Mouse (Mus musculus) spleen, postnatal 4 days (tissue): ENCODE data around the gene Unc5c.

Experiments
- DNase-seq, 2 experiments: peaks; one replicate each; pipeline ENCODE4 v3.0.0; 2022; ENCODE audit warnings: low spot score in 2 of 2

The Unc5c gene

DNA sequence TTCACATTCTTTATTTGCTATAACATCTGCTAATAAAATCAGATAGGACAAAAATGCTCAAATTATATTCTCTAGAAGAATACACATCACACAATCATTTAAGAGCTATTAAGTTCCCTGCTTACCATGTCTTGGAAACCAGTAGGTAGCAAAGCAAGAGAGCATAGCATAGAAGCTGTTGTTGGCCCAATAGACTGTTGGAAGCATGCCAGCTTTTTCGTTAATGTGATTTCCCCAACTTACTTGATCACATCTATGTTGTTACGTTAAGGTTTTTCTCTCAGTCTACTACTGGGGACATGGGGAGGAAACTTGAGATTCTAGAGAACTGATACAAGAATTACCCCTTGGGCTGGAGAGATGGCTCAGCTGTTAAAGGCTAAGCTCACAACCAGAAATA lies 133.0 kb downstream of the Unc5c start:
- no peak for DNase-seq

- no peak for DNase-seq
Measured at GRCm38 (mm10) chr3:141598936-141599335, 133.9 kb downstream of the Unc5c start.

DNA sequence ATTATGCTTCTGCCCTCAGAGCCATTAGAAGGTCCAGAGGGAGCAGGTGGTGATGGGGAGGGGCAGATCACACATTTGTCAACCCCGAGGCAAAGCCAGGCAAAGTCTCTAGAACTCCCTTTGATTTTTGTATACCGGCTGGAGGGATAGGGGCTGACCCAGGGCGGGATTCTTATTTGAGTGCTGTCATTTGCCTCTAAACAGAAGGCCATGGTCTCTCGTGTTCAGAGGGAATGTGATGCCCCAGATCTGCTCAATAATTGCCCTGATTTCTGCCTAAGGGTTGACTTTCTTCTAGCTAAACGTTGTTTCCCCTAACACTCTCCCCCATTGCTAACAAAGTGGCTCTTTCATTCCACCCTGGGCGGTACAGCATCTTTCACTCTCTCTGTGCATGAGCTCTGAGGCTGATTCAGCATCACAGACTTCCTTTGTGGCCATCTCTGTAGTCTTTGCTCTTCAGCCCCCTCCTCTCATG lies 136.1 kb downstream of the Unc5c start:
- DNase-seq, result no peak

DNA sequence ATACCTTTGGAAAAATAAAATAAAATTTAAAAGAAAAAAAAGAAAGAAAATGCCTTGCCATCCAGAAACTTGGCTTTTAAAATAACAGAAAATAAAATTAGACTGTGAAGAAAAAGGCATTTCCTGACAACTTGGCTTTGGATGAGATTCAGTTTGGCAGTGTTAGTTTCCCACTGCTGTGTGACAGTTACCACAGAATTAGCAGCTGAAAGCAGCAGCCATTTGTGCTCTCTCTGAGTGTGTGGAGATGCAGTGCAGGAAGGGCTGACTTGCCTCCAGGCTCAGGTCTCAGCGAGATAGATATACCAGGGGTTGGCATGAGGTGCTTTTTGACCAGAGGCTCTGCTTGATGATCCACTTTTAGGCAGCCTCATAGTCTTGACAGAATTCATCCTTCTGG lies 151.7 kb downstream of the Unc5c start:
- DNase-seq, result no peak

DNA sequence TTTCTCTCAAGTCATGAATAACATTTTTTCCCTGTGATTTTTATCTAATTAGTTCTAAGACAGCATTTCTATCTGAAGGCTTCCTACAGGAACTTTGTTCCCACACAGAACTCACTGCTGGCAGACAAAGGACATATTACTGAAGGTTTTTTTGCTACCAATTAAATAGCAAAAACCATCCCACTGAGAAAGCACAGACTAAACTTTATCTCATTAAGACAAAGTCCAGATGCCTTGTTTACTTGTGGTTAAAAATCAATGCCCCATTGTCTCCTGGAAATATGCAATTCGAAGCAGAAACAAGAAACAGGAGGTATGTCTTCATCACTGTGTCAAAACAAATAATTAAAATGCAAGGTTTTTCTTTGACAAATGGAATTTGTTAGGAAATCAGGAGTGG lies 153.7 kb downstream of the Unc5c start:
- DNase-seq, result no peak

- no peak for DNase-seq
Measured at GRCm38 (mm10) chr3:141621496-141621895, 156.5 kb downstream of the Unc5c start.

GRCm38 (mm10) chr3:141626935-141627638 lies 162.1 kb downstream of the Unc5c start:
- DNase-seq, result no peak

GRCm38 (mm10) chr3:141627639-141627977 lies 162.6 kb downstream of the Unc5c start:
- no peak for DNase-seq

DNA sequence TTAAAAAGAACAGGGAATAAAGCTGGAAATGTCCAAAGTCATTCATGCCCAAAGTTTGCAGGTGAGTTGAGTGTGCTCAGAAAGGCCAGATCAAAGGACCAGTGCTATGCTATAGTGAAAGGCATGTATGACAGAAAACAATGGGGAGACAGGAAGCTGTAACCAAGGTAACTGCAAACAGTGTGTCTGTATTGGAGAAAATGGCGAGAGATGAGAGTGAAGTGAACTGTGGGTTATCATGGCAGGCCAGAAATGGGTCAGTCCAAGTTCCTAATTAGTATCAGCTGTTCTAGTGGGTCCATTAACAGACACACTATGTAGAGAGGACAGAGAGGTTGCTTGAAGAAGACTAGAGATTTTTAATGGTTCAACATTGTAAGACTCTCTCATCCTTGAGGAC lies 164.4 kb downstream of the Unc5c start:
- no peak for DNase-seq

DNA sequence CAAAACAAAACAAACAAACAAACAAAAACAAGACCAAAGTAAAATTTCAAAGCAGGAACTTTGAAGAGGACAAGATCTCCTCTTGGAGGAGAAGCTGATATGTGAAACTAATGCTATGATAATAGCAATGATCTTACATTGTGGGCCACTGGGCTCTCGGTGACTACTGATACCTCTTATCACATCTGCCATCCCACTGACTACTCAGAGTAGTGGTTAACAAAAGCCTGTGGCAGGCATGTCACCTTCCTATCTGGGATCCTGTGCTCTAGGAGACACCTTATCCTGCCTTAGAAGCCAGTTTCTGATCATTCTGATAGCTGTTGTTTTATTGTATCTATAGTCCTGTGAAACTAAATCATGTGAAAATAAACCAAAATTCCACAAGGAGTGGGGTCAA lies 172.9 kb downstream of the Unc5c start:
- no peak for DNase-seq

GRCm38 (mm10) chr3:141644264-141644663 lies 179.2 kb downstream of the Unc5c start:
- DNase-seq, result no peak

- DNase-seq, result no peak
Measured at GRCm38 (mm10) chr3:141646588-141646987, 181.6 kb downstream of the Unc5c start.

DNA sequence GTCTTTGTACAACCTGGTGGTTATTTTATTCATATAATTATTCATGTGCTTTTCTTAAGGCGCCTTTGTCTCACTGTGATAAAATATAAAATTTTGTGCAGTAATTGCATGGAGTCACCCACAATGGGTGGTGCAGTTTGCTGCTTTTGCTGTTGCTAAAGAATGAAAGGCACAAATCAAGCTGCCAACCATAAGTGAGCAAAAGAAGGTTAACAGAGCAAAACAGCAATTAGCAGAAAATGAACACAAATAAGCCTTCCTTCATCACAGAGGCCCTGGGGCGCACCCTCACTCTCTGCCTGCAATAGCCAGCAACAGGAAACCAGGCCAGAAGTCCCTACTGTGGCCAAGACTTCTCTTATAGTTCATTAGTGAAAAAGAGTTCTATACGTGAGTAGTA lies 185.6 kb downstream of the Unc5c start:
- DNase-seq, result no peak

- no peak for DNase-seq
Measured at GRCm38 (mm10) chr3:141653915-141654314, 188.9 kb downstream of the Unc5c start.

DNA sequence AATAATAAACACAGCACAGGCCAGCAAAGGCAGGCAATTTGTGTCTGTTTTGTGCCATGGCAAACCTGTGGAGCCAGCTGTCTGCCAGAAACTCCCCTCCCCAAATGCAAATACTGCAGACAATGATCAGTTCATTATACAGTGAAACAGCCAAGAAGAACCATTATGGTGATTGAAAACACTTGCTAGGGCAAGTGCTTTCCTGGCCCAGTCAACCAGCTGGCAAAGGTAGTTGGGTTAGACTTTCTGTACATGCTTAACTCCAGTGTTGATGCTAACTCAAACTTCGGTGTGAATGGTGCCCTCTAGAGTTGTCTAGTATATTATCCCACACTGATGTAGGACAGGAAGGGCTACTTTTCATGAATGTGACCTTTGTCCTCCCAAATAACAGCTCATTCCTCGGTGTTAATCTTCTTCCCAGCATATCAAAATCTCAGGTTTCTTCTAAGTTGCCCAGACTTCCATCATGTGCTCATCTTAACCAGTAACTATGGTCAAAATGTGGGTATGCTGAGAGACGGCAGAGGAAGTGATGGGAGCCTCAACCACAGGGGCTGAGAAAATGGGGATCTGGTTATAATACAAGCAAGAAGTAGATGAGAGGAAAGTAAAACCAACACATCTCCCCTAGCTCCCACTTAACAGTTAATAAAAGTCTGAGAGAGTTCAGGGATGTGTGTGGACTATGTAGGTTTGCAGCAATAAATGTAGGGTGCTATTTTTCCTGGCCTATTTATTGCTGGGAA lies 194.2 kb downstream of the Unc5c start:
- no peak for DNase-seq

GRCm38 (mm10) chr3:141660065-141661062 lies 195.3 kb downstream of the Unc5c start:
- DNase-seq, result no peak

GRCm38 (mm10) chr3:141689113-141689512 lies 224.1 kb downstream of the Unc5c start:
- no peak for DNase-seq

DNA sequence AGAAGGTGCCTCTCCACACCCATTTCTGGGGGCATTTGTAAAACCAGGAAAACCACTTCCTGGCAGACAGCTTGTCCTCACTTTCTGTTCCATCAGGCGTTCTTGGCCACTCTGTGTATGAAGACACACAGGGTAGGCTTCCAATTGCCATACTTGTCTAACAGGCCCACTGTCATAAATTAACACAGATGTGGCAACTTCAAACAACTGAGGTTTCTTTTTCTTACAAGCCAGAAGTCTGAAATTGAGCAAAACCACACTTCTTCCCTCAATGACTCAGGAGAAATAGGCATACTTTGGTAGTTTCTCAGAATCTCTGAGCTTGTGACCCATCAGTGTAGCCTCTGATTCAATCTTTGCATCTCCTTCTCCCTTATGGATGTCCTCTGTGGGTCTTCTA lies 225.7 kb downstream of the Unc5c start:
- DNase-seq, result no peak

DNA sequence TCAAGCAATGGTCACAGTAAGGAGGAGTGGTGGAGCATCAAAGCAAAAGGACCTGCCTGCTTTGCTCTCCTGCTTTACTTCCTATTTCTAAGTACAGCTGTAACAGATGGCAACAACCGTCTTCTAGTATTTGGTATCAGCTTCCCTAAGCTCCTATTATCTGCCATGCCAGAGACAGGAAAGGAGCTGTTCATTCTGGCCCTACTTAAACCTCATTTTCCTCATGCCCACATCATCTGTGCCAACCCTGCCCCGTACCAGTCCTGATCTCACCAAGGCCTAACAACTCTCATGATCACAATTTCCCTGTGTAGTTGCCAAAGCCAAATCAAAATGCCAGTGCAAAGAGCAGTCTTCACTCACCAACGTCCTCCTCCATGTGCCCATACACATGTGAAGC lies 226.4 kb downstream of the Unc5c start:
- DNase-seq, result no peak

DNA sequence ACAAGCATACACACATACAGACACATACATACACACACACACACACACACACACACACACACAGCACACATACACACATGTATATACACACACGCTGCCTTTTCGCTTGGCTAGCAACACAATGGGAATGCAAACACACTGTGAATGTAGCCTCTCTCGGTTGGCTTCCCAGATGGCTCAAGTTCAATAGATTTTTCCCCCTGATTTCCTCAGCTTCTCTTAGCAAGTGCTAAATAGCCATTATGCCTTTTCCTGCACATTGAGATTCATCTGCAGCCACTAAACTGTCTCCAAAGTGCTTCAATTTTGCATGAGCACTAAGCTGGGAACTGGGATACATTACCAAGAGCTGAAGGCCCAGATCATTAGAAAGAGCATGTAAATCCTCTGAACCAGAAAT lies 226.8 kb downstream of the Unc5c start:
- no peak for DNase-seq

DNA sequence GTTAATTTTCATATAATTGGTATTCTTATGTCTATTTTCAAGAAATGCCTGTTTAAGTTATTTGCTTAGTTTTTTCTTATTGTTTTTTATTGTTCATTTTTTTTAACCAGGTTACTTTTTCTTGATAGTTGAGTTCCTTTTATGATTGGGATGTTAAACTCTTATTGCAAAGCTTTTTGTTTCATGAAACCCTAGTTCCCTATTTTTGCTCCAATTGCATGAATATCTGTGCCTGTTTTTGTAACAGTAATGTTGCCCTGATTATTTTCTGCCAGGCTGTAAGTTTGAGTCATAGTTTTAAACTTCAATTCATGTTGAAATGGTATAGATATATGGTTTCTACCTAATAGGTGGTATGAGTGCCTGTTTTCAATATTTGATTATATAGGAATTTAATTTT lies 234.2 kb downstream of the Unc5c start:
- no peak for DNase-seq

DNA sequence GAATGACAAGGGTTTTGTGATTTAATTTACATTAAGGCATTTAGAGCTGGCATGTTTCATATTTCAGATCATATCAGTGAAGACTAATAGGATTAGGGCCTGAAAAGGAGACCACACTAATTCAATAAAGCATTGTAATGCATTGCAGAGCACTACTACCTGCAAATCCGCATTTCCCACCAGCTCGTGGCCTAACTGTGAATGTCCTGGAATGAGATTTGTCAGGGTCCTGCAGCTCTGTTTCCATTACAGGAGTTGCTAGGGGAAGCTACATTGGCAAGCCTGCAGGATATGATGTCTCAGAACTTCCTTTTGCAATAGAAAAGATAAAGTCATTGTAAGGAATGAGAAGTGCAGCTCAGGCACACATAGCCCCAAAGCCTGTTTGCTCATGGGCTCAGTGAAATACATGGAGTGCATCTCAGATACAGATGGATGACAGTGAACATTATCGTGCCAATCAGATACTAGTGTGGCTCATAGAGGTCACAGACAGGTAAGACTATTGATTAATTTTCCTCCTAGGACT lies 236.4 kb downstream of the Unc5c start:
- no peak for DNase-seq
